Mouse (Mus musculus) myocyte (in vitro differentiated cells): ENCODE results near the gene Zfp512b. TPM values are rescaled to one million over a fixed set of nuclear protein-coding genes. Genes with fewer than 3 reads are reported as not detected.
A peak's percentile ranks its signal among the peaks of the same experiment; 100 is the strongest.

Experiments
- H3K27me3 ChIP-seq: one replicate; pipeline ENCODE4 v1.6.1; 2011; ENCODE audit not compliant: control insufficient read depth, insufficient read depth, insufficient read length
- H3K36me3 ChIP-seq: one replicate; pipeline ENCODE4 v1.6.1; 2011; ENCODE audit not compliant: control insufficient read depth, insufficient read depth
- H3K4me2 ChIP-seq: one replicate; pipeline ENCODE4 v1.6.1; 2011; ENCODE audit warnings: low read depth, control low read depth
- H3K4me3 ChIP-seq: one replicate; pipeline ENCODE4 v1.5.1; 2011; ENCODE audit warnings: mild to moderate bottlenecking, control low read depth, moderate library complexity
- H3K79me2 ChIP-seq: one replicate; pipeline ENCODE4 v1.6.1; 2011; ENCODE audit not compliant: control insufficient read depth, insufficient read depth
- H3ac ChIP-seq: one replicate; pipeline ENCODE4 v1.6.1; 2011; ENCODE audit not compliant: control insufficient read depth, insufficient read length
- CEBPB ChIP-seq: IDR thresholded peaks from 2 replicates; pipeline ENCODE4 v1.6.1; 2011; ENCODE audit warnings: mild to moderate bottlenecking, moderate library complexity; ENCODE audit not compliant: poor library complexity, insufficient read depth, severe bottlenecking
- E2F4 ChIP-seq: IDR thresholded peaks from one replicate; pipeline ENCODE4 v1.6.1; 2011; ENCODE audit warnings: mild to moderate bottlenecking, control low read depth, moderate library complexity; ENCODE audit not compliant: insufficient read depth
- MAX ChIP-seq: IDR thresholded peaks from one replicate; pipeline ENCODE4 v1.6.1; 2011; ENCODE audit warnings: low read depth, mild to moderate bottlenecking, control low read depth
- MYOD1 ChIP-seq, 3 experiments: IDR thresholded peaks; one replicate each; pipeline ENCODE4 v1.6.1; 2011; ENCODE audit warnings: control low read depth in 2 of 3, low read depth in 2 of 3, mild to moderate bottlenecking in 2 of 3, moderate library complexity in 1 of 3; ENCODE audit not compliant: insufficient read length in 2 of 3, control insufficient read depth in 1 of 3
- MYOG ChIP-seq, 3 experiments: IDR thresholded peaks; one replicate each; pipeline ENCODE4 v1.6.1; 2011; ENCODE audit warnings: control low read depth in 2 of 3, low read depth in 2 of 3, mild to moderate bottlenecking in 2 of 3; ENCODE audit not compliant: insufficient read length in 2 of 3, control insufficient read depth in 1 of 3, insufficient read depth in 1 of 3
- POLR2A ChIP-seq: IDR thresholded peaks from one replicate; pipeline ENCODE4 v1.6.1; 2011; ENCODE audit warnings: low read depth, mild to moderate bottlenecking, control low read depth, moderate library complexity; ENCODE audit not compliant: insufficient read length
- POLR2AphosphoS2 ChIP-seq: IDR thresholded peaks from one replicate; pipeline ENCODE4 v1.6.1; 2011; ENCODE audit warnings: low read depth, control low read depth; ENCODE audit not compliant: insufficient read length
- REST ChIP-seq: IDR thresholded peaks from one replicate; pipeline ENCODE4 v1.6.1; 2011; ENCODE audit warnings: mild to moderate bottlenecking, control low read depth, moderate library complexity; ENCODE audit not compliant: insufficient read depth, insufficient read length
- SRF ChIP-seq: IDR thresholded peaks from one replicate; pipeline ENCODE4 v1.6.1; 2011; ENCODE audit warnings: low read depth; ENCODE audit not compliant: control insufficient read depth, insufficient read length
- TCF12 ChIP-seq: IDR thresholded peaks from one replicate; pipeline ENCODE4 v1.6.1; 2011; ENCODE audit warnings: mild to moderate bottlenecking, control low read depth; ENCODE audit not compliant: poor library complexity, insufficient read depth, severe bottlenecking
- TCF3 ChIP-seq: IDR thresholded peaks from one replicate; pipeline ENCODE4 v1.6.1; 2011; ENCODE audit warnings: low read depth, control low read depth; ENCODE audit not compliant: insufficient read length
- USF1 ChIP-seq: IDR thresholded peaks from one replicate; pipeline ENCODE4 v1.6.1; 2011; ENCODE audit warnings: low read depth, mild to moderate bottlenecking, control low read depth, moderate library complexity
- polyA plus RNA-seq: library from polyadenylated mRNA; unstranded; fragments of >200 nt; fragmentation: generic; extraction: Trizol; gene quantifications from one replicate; pipeline ENCODE4 v1.2.1, GENCODE M21; 2012; ENCODE audit warnings: missing spikeins

The Zfp512b gene
- polyA plus RNA-seq, result 7.0 TPM

DNA sequence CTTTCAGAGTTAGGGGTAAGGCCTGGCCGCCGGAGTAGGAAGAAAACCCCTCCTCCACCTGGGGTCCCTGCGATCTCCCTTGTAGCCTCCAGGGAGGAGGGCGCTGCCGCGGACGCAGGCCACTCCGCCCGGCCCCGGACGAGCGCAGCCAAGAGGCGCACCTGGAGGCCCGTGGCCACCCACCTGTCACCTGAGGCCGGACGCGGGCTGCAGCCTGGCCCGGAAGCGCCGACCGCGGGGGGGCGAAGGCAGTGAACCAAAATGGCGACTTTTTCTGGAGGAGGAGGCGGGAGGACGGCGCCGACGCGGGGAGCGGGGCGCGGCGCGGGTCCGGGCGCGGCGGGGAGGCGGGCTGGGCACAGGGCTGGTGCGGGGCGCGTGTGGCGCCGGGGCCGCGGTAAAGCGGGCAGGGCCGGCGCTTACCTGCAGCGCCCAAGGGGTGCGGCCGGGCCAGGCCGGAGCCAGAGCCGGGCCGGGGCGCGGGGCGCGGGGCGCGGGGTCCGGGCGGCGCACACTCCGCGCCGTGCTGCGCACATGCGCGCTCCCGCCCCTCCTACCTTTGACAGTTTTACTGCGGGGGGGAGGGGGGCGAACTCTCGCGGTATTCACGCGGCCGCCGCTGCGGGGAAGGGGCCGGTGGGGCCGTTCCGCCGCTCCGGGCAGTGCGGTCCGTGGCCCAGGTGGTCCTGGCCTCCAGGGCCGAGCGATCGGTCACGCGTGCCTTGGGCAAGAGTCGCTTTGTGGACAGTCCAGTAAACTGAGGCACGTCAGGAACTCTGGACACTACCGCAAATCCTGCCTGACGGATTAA lies at the start of gene Zfp512b:
Gene Zfp512b (minus strand): TSS at position 573 of the 811 bp plus-strand sequence.
- peak within 1 kb of the TSS; percentile 93 for H3K4me2 ChIP-seq
- H3K27me3 ChIP-seq, result no peaks in the 10 kb centered on the region
- H3K4me3 ChIP-seq, result peak within 1 kb of the TSS; percentile 38
- no peak for TF ChIP-seq E2F4
- TF ChIP-seq MYOD1 (IDR thresholded peaks at IDR 0.05; ENCODE audit: control insufficient read depth in 1 of 3, insufficient read length in 2 of 3, low read depth in 2 of 3), result peak in 1 of 3 experiments; percentile 21
- TF ChIP-seq POLR2AphosphoS2, result peak; percentile 87
- TF ChIP-seq MYOG (IDR thresholded peaks at IDR 0.05; ENCODE audit: control insufficient read depth in 1 of 3, insufficient read depth in 1 of 3, insufficient read length in 2 of 3, low read depth in 2 of 3), result peak in 1 of 3 experiments; percentile 13
- peak; percentile 92 for TF ChIP-seq POLR2A
- H3ac ChIP-seq, result peak within 1 kb of the TSS; percentile 92
- H3K79me2 ChIP-seq, result no peaks in the 10 kb centered on the region
- no peaks in the 10 kb centered on the region for H3K36me3 ChIP-seq

DNA sequence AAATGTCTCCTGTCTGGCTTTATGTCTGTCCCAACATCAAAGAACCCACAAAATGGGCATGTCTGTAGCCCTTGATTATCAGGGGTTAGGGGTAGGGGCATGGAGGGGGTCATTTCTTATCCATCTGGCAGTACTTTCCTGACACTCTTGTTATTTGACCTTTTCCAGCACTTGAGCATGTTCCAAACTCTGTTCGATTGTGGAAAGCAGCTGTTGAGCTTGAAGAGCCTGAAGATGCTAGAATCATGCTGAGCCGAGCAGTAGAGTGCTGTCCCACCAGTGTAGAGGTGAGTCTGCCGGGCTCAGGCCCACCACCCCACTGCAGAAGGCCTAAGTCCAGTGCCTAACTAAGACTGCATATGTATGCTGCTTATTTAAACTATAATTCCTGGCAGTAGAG lies 43.3 kb upstream of the Zfp512b start:
- TF ChIP-seq SRF (no peak), USF1 (no peak), POLR2AphosphoS2 (no peak), MAX (no peak), MYOG (IDR thresholded peaks at IDR 0.05; ENCODE audit: control insufficient read depth in 1 of 3, insufficient read depth in 1 of 3, insufficient read length in 2 of 3, low read depth in 2 of 3) (no peak), TCF3 (no peak), CEBPB (no peak), TCF12 (no peak), REST (no peak), E2F4 (no peak), MYOD1 (IDR thresholded peaks at IDR 0.05; ENCODE audit: control insufficient read depth in 1 of 3, insufficient read length in 2 of 3, low read depth in 2 of 3) (no peak), POLR2A (no peak)
- no peak overlapping the region for H3ac ChIP-seq

DNA sequence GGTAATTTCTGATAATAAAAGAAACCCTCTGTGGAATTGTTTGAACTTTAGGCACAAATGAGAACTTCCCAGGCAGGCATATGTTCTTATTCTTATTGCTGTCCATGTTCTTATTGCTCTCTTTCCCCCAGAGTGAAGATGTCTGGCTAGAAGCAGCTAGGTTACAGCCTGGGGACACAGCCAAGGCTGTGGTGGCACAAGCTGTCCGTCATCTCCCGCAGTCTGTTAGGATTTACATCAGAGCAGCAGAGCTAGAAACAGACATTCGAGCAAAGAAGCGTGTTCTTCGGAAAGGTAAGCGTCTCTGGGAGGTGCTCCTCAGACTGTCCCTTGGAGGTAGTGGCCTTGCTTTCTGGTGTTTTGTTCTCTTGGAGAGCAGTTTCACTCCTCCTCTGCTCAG lies 40.0 kb upstream of the Zfp512b start:
- Histone ChIP-seq H3K27me3 (no peaks in the 10 kb centered on the region), H3K36me3 (peaks cover 47% of the 10 kb centered on the region), H3K4me3 (no peak overlapping the region), H3ac (no peak overlapping the region), H3K79me2 (no peaks in the 10 kb centered on the region), H3K4me2 (no peak overlapping the region)
- TF ChIP-seq USF1 (no peak), MAX (no peak), TCF3 (no peak), MYOD1 (IDR thresholded peaks at IDR 0.05; ENCODE audit: control insufficient read depth in 1 of 3, insufficient read length in 2 of 3, low read depth in 2 of 3) (no peak), E2F4 (no peak), SRF (no peak), POLR2A (no peak), MYOG (IDR thresholded peaks at IDR 0.05; ENCODE audit: control insufficient read depth in 1 of 3, insufficient read depth in 1 of 3, insufficient read length in 2 of 3, low read depth in 2 of 3) (no peak), REST (no peak), CEBPB (no peak), TCF12 (no peak), POLR2AphosphoS2 (no peak)

More for the DNA sequence above, 43.3 kb upstream of the Zfp512b start:
- Histone ChIP-seq H3K4me2 (no peak overlapping the region), H3K36me3 (peaks cover 55% of the 10 kb centered on the region), H3K79me2 (no peaks in the 10 kb centered on the region), H3K27me3 (no peaks in the 10 kb centered on the region), H3K4me3 (no peak overlapping the region)

DNA sequence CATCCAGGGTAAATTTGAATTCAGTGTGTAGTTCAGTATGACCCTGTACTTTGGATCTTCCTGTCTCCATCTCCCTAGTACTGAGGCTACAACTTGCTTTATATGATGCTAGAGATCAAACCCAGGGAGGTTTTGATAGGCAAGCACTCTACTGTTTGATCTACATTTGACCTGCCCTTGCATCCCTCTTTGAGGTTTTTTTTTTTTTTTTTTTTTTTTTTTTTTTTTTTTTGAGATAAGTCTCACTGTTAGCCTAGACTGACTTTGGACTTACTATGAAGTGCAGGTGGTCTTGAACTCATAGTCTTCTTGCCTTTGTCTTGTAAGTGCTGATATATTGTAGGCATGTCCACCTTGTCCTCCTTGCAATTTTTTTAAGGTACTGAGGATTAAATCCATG lies 35.9 kb upstream of the Zfp512b start:
- Histone ChIP-seq H3K79me2 (no peaks in the 10 kb centered on the region), H3K4me2 (no peak overlapping the region), H3K4me3 (no peak overlapping the region), H3K27me3 (no peaks in the 10 kb centered on the region), H3K36me3 (peaks cover 19% of the 10 kb centered on the region), H3ac (no peak overlapping the region)
- TF ChIP-seq TCF3, result no peak
- TF ChIP-seq POLR2A, result no peak
- no peak for TF ChIP-seq POLR2AphosphoS2
- no peak for TF ChIP-seq CEBPB
- TF ChIP-seq USF1, result no peak
- no peak for TF ChIP-seq MYOD1 (IDR thresholded peaks at IDR 0.05; ENCODE audit: control insufficient read depth in 1 of 3, insufficient read length in 2 of 3, low read depth in 2 of 3)
- TF ChIP-seq REST, result no peak

DNA sequence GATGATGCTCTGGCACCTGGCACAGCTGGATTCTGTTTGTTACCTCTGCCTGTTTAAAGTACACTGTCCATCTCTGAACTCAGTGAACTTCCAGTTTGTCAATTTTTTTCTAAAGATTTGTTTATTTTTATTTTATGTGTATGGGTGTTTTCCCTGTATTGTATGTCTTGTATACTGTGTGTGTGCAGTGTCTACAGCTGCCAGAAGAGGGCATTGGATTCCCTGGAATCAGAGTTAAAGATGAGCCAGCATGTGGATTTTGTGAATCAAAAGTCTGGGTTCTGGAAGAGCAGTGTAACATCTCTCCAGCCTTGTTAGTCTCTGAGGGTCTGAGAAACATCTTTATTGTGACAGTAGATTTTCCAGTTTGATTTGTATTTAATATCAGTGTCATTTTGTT lies 30.8 kb upstream of the Zfp512b start:
- no peak overlapping the region for H3ac ChIP-seq
- H3K27me3 ChIP-seq, result no peaks in the 10 kb centered on the region
- no peak for TF ChIP-seq REST
- TF ChIP-seq SRF, result no peak
- TF ChIP-seq MYOG (IDR thresholded peaks at IDR 0.05; ENCODE audit: control insufficient read depth in 1 of 3, insufficient read depth in 1 of 3, insufficient read length in 2 of 3, low read depth in 2 of 3), result no peak
- TF ChIP-seq USF1, result no peak
- no peak for TF ChIP-seq POLR2AphosphoS2
- TF ChIP-seq POLR2A, result no peak
- TF ChIP-seq CEBPB, result no peak
- no peak for TF ChIP-seq E2F4
- no peak for TF ChIP-seq TCF3
- TF ChIP-seq TCF12, result no peak
- no peak for TF ChIP-seq MYOD1 (IDR thresholded peaks at IDR 0.05; ENCODE audit: control insufficient read depth in 1 of 3, insufficient read length in 2 of 3, low read depth in 2 of 3)
- TF ChIP-seq MAX, result no peak
- H3K4me2 ChIP-seq, result no peak overlapping the region
- H3K36me3 ChIP-seq, result peaks cover 35% of the 10 kb centered on the region
- no peaks in the 10 kb centered on the region for H3K79me2 ChIP-seq
- H3K4me3 ChIP-seq, result no peak overlapping the region
